Mouse (Mus musculus) naive thymus-derived CD4-positive, alpha-beta T cell, adult 2 months (primary cell): ENCODE measurements at regions not wholly inside any gene's neighbourhood (a gene's known extent, or its start where the extent isn't known, plus 50 kb on each side); places are given as distances from the start of the nearest gene placed in this dataset.

Source experiments
- DNase-seq: peaks from one replicate; pipeline ENCODE4 v3.0.0-alpha.2; 2011; ENCODE audit warnings: low read depth

DNA sequence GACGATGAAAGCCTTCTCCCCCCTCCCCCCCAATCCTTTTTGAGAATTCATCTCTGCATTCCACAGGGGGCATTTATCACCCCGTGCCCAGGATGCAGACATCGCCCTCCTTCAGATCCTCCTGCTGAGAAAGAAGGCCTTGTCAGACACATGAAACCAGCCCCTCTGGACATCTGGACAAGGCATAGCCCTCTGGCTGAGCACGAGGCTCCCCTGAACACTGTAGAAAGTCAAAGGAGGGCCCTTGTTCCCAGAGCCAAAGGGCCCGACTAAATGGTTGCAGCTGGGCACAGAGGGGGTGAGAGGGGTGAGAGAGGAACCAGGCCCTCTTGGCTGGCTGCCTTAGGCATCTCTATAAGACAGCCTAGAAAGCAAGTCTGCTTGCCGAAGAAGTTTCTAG lies 327.8 kb downstream of the H2al1j start:
- DNase-seq, result no peak

DNA sequence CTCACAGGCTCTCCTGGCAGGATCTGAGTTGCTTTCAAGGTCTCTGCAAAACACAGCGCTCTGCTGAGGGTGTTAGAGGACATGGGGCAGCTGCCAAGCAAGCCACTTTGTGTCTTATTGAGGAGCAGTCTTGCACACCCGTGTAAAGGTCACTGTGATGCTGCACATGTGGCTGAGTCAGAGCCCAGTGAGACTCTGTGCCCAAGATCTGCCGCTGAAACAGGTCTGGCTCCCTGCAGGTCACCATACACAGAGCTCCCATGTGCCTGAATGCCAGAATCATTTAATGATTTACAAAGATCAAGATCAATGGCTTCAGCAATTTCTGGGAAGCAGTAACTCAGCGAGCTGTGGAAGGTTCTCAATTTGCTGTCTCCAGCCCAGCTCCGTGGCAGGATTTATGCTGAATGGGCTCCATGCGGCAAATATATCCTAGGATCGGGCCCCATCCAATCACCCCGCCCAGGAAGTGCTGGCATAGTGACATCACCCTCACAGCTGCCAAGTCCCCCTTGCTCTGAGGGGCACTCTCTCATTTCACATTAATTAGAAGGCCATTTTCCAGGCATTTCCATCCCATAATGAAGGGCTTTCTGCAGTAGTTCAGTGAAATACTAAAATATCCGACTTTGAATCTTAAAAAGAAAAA lies 330.1 kb downstream of the H2al1j start:
- DNase-seq, result no peak

DNA sequence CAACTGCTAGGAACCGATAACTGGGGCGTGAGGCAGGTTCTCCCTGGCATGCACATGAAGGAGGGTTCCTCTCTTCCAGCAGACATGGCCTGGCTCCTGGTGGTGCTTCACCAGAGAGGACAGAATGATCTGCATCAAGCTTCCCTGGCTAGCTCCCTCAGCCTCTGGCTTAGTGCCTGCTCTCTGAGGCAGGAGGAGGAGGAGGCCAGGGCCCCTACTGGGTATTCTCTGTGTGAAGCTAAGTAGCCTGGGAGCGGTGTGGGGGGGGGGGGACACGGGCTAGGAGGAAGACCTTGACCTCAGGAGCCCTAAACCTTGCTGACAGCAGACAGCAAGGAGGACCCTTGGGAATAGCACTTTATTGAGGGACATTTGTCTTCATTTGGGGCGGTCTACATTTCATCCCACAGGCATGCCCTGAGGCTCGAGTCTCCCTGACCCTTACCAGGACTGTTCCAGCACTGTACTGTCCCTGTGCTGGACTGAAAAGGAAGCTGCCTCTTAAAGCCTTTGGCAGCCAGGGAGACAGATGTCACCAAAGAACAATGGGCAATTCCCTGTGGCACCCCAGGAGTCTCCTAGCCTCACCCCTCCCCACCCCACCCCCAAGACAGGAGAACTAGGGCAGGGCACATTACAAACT lies 335.7 kb downstream of the H2al1j start:
- DNase-seq, result no peak

DNA sequence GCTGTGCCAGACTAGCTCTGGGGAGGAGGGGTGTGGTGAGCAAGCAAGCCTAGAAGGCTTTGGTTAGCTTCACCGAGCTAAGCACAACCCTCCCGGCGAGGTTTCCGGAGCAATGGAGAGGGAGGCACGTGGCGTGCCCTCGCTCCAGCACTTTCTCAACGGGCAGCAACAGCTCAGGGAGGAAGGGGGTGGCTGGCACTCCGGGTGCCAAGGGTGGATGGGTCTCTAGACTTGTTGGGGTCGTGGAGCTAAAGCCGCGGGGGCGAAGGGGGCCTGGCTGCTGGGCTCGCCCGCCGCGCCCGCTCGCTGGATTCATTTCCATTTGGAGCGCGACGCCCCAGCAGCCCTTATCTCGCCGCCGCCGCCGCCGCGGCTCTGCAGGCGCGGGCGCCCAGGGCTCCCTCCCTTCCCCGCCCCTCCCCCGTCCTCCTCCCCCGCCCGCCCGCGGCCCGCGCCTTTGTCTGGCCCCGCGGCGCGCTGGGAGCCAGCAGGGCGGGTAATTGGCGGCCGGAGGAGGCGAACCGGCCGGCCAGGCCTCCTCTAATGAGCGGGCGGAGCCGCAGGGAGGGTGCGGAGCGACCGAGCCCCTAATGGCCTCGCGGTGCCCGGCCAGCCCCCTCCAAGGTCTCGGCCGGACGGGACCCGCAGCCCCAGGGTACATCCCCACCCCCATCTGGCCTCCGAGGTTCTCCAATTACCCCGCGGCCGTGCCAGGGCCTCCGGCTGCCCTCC lies 336.9 kb downstream of the H2al1j start:
- DNase-seq, result peak; percentile 64

DNA sequence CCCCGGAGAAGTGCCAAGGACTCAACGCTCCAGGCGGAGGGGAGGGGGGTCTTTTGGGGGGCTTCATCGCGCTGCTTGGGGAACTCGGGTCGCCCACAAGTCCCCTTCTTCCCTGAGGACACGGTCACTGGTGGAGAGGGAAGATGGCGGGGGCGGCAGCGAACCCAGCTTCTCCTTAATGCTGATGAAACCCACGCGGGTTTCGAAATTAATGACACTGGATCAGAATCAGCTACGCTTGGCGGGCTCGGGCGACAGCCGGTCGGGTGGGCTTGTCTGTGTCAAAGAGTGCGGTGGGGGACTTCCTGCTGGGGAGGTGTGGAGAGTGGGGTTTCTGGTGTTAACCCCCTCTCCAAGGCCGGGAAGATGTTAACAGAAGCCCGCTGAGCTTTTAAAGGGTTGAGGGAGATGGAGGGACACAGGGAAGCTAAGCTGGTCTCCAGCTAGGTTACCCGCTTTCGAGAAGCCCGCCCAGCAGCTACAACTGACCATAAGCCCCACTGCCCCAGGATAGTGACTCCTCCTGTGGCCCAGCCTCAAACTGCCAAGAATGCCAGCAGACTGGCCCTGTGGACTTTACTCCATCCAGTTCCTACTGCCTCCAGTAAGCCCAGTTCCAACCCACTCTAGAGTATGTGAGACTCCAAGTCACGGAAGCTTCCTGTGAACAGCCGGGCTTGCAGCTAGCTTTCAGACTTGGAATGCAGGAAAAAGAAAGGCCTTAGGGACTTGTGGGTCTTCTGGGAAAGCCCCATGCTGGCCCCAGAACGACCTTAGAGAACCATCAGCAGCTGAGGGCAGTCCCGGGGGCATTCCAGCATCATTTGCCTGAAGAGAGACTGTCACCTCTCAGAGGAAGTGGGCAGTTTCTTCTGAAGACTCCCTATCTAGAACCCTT lies 337.7 kb downstream of the H2al1j start:
- peak; percentile 26 for DNase-seq

DNA sequence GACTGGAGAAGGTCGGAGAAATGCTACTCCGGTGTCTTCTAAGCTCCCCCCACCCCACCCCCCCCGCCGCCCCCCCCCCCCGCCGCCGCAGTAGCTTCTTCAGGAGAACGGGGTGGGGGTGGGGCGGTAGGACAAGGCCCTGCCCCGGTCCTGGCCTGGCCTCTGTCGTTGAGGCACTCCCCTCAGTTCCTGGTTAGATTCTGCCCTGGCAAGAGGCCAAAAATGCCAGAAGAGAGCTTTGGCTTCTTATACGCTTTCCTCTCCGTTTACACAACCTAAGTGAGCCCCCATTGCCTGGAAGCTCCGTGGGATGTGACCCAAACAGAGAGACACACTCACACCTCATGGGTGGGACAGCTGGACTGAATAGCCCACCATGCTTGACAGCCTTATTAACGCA lies 338.9 kb downstream of the H2al1j start:
- DNase-seq, result no peak

DNA sequence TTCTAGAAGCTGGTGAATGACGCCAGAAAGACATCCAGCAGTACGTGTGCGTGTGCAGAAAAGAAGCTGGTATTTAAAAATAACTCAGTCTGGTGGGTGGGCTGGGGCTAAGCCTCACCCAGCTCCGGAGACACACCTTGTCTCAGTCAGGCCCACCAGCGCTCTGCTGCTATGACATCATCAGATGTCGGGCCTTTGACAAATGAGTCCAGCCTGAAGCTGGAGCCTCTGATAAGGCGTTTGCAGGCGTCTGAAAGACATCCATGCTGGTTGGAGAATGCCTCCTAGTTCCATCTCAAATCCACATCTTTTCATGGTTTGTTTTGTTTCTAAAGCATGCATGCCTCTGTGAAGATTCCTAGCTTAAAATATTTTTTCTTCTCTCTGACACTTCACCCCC lies 344.2 kb downstream of the H2al1j start:
- DNase-seq, result no peak

DNA sequence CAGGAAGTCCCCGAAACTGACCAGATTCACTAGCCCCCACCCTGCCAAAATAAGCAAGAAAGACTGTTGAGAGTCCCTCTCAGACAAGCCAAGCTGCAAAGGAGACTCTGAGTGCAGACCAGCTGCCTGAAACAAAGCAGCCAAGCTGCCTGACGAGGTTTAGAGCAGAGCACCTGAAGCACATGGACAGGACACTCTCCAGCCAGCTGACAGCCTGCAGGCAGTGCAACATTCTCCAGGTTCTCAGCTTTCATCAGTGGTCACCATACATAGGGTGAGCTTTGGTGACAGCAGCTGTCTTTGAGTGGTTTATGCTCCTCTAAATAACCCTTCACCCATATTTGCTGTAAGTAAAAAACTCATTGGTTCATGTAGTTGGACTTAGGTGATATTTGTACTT lies 350.5 kb downstream of the H2al1j start:
- no peak for DNase-seq

DNA sequence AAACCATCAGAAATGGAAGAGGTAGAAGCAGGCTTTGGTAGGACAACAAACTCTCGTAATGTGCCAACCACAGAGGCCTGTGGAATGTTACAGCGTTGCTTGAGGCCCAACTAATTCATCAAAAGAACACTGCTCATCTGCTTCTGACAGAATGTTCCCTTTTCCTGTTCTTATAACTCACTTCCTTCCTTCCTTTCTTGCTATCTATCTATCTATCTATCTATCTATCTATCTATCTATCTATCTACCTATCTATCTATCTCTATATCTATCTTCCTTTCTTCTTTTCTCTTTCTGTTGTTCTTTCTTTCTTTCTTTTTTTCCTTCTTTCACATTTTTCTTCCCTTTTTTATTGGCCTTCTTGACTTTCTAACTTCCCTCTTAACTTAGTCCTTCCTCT lies 353.7 kb downstream of the H2al1j start:
- no peak for DNase-seq

DNA sequence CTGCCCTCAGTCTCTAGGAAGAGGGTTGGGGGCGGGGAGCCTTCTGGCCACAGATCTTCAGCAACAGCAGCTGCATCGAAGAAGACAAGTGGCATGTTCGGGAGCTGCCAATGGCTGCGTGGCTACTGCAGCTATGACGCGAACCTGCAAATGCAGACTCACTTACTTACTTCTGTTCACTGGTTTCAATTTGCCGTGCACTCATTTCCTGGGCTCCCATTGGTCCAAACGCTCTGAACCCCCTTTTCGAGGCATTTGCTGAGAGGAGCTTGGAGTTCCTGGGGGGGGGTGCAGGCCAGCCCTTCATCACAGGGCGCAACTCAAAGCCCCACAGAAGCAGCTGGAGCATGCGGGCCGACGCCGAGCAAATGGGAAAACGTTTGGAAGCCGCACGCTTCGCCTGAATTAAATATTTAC lies 362.4 kb downstream of the H2al1j start:
- no peak for DNase-seq

DNA sequence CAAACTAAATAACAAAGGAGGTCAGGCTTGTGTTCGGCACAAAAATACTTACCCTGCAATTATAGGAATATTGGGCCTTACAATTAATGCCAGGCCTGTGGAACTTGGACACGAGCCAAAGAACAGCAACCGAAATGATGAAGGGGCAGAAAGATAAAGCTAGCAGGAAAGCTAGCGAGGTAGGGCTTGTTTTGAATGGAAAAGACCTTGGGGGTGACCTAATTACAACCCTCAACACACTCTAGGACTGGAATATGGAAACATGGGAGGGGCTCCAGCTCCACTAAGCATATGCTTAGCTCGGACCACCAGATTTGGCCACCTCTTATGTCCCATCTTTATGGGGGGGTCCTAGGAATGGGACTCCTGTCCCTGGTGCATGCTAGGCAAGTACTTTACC lies 362.8 kb downstream of the H2al1j start:
- DNase-seq, result no peak

DNA sequence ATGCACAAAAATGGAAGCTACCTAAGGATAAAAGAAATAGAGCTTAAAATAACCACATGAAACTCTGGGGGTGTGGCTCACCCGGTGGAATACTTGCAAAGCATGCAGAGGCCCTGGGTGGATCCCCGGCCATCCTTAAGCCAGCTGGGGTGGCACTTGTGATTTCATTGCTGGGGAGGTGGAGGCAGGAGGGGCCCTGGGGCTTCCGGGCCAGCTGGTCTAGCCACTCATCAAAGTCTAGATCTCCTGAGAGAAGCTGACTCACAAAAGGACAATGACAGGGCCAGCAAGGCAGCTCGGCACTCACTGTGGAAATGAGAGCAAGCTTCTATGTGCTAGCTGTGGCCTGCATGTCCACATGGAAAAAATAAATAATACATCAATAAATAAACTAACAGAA lies 363.4 kb downstream of the H2al1j start:
- no peak for DNase-seq

DNA sequence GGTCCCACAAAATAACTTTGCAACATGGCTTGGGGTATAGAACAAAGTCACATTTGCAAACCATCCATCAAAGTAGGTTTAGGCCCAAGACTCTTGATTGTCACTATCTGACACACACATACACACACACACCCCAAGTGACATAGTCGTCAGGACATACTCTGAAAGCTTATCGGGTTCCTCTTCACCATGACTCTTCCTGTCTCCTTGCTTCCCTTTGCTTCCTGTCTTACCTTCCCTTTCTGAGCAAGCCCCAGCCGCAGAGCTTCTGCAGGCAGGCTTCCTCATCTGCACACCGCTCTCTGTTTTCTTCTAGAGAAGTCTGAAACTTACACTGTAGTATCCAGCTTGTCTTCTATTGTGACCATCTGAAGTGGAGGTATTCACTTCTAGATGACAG lies 368.9 kb downstream of the H2al1j start:
- no peak for DNase-seq

DNA sequence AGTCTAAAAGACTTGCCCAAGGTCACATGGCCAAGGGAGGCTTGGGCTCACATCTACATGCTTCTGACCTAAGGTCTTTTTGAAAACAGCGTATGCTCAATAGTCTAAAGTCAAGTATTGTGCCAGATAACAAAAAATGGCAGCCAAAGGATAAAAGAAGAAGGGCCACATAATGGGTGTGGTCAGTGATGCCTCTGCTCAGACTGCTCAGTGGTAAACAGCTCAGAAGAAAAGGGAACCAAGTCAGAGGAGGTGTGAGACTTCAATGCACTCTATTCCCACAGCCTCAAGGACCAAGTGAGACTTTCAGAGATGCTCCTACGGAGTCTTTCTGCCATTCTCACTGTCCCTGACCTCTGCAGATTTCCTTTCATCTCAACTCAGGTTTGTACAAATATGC lies 373.5 kb downstream of the H2al1j start:
- no peak for DNase-seq

DNA sequence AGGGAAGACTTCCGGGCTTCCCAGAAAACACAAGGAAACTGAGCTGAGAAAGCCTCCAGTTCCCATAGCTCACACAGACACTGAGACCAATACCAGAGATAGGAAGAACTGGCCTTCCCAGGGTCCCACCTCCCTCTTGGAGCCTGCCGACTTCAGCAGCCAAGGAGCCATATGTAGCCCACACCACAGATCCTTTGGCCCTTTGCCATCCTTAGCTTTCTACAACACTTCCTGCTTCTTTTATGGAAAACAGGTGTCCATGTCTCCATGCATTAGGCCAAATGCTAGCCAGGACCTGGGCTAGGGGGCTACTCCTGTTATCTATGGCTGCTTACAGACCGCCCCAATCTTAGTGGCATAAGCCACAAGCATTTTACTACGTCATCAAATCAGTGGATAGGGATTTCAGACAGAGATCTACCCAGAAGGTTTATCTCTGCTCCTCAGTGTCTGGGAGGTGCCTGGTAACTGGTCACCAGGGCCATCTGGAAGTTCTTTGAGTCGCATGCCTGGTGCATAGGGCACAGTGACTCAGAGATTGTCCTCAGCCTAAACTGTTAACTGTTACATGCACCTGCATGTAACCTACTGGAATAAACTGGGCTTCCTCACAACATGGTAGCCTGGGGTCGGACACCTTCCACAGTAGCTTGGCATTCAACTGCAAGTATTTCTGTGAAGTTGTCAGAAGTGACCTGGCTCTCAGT lies 378.4 kb downstream of the H2al1j start:
- no peak for DNase-seq

DNA sequence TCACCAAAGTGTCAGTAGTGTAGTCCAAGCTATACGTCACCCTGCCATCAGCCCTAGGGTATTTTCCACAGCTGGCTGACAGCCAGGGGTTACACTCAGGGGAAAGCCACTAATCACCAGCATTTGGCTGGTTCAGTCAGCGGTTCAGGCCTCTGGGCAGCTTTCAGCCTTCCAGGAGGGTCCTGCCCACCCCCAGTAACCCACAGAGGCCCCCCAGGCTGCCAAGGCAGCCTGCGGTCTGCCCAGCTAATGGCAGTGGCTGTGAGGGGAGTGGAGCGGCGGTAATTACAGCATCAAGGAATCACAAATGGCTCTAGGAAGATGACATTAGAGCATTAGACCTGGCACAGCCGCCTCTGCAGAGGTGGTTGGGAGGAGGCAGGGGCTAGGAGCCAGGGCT lies 379.7 kb downstream of the H2al1j start:
- no peak for DNase-seq

DNA sequence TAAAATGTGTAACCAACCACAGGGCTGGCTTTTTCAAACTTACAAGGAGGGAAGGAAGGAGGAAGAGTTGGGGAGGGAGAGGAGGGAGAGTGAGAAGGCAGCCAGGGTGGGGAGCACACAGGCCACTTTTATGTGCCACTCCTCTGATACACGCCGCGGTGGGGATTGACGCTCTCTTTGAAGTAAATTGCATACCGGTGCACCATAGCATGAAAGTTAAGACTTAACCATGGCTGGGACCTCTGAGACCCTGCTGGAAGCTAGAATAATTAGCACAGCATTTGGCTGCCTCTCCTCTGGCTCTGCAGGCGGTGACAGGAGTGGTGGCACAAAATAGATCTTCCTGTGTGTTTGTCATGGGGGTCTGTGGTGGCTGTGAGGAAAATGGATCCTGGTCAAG lies 380.7 kb downstream of the H2al1j start:
- no peak for DNase-seq

DNA sequence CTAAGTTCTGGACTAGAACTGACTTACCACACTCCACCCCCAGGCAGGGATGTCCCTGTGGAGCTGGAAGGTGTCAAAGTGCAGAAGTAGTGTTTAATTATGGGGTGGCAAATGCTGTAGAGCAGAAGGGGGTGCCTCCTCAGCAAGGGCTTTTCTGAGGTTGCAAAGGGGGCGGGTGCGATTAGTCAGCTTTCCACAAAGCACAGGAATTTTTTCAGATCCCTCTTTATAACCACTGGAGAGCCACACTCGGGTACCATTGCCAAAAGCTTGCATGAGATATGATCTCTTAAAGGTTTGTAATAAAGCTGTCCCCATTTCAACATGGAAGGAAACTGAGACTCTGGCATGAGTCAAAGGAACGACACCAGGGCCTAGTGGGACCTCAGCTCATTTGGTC lies 381.7 kb downstream of the H2al1j start:
- DNase-seq, result no peak

DNA sequence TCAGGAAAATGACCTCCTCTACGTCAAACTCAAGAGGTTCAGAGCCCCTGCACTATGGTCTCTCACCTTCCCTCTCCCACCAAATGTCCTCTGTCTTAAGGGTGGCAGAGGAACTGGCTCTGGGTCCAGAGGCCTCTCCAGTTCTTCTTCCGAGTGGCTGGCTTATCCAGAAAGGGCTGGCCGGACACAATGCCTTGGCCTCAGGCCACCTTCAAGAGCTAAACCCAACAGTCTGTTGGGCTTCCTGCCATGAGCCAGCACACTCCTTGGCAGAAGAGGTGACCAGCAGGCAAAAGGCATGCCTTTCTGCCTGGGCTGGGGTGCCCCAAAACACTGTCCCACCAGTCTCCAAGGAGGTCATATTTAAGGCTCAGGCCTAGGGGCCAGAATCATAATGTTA lies 385.8 kb downstream of the H2al1j start:
- DNase-seq, result no peak

DNA sequence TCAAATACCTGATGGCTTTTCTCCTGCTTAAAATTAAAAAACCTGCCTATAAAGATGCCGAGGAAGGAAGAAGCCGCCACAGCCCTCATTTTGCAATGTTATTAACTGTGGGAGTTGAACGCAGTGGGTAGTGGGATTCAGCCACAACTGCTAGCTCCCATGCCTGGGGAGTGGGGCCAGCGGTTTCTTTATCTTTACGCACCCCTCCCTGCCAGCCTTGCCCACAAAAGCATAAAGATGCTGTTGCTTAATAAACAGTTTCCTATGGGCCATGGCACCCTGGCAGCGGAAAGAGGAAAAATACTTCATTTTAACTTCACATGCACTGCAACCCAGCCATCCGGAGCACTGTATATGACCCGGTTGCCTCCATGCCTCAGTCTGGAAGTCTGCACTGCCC lies 389.2 kb downstream of the H2al1j start:
- no peak for DNase-seq

DNA sequence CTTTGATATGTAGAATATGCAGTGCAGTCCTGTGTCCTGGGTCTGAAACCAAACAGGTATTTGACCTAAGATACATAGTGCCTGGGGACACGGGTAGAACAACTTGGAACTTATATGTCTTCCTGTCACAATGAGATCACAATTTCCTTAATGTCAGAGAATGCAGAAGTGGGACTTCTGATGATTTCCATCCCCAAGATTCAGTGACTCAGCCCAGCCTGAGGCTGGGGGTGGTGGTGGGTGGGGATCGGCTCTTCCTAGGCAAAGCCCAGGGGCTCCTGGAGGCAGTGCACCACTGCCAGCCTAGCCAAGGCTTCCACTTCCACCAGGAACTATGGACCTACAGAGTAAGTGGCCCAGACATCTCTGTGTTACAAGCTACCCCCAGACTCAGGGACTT lies 391.2 kb downstream of the H2al1j start:
- DNase-seq, result no peak

DNA sequence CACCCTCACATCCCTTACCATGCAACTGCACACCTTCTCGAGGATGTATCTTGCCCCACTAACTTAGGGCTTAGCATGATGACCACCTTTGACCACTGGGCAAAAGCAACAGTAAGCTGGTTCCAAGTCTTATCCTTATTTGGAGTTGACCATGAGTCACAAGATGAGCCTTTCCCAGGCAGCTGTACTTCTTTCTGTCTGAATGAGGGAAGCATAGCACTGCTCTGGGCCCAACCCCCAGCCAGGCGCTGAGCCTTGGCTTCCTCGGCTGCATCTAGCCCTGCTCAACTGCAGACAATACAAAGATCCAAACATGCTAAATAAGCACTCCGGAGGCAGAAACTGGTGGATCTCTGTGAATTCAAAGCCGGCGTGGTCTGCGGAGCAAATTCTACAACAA lies 392.9 kb downstream of the H2al1j start:
- DNase-seq, result no peak
